Mouse (Mus musculus): ENCODE results near the gene Sema5a. TPM values are rescaled to one million over a fixed set of nuclear protein-coding genes. Genes with fewer than 3 reads are reported as not detected.

The Sema5a gene
- polyA plus RNA-seq, 1 experiment from 2014 or later, result 7.4 TPM

GRCm38 (mm10) chr15:32243824-32244223, 786 bp upstream of the Sema5a start:
- WGBS, result 35% methylated on average over 7 of the region's 7 CpGs
- no peaks in the 10 kb centered on the region for H3K27me3 ChIP-seq (ENCODE audit: control insufficient read depth, insufficient read depth, low read length)
- H3K9ac ChIP-seq (ENCODE audit: low read length), result peak overlapping the region; percentile 77
- H3K9me3 ChIP-seq (replicated peaks; ENCODE audit: control insufficient read depth, low read length), result no peaks in the 10 kb centered on the region
- no peak for ATAC-seq (replicated peaks; ENCODE audit: extremely low read depth, insufficient read depth, low FRiP score)
- H3K36me3 ChIP-seq (ENCODE audit: control insufficient read depth, insufficient read depth), result no peaks in the 10 kb centered on the region
- H3K4me2 ChIP-seq (ENCODE audit: low read depth, low read length), result peak overlapping the region; percentile 94
- H3K4me3 ChIP-seq (ENCODE audit: low read length), result peak overlapping the region; percentile 69
- peak overlapping the region; percentile 83 for H3K27ac ChIP-seq (ENCODE audit: low read length)
- H3K4me1 ChIP-seq (ENCODE audit: control insufficient read depth, insufficient read depth, low read length), result peaks cover 13% of the 10 kb centered on the region

- Histone ChIP-seq H3K4me3 (ENCODE audit: low read length) (peak overlapping the region; percentile 69), H3K4me1 (ENCODE audit: control insufficient read depth, insufficient read depth, low read length) (peaks cover 13% of the 10 kb centered on the region), H3K4me2 (ENCODE audit: low read depth, low read length) (peak overlapping the region; percentile 94), H3K9me3 (replicated peaks; ENCODE audit: control insufficient read depth, low read length) (no peaks in the 10 kb centered on the region), H3K27ac (ENCODE audit: low read length) (no peak overlapping the region), H3K36me3 (ENCODE audit: control insufficient read depth, insufficient read depth) (no peaks in the 10 kb centered on the region), H3K27me3 (ENCODE audit: control insufficient read depth, insufficient read depth, low read length) (no peaks in the 10 kb centered on the region), H3K9ac (ENCODE audit: low read length) (peak overlapping the region; percentile 65)
- under 1% methylated on average over 52 of the region's 52 CpGs for WGBS
- ATAC-seq (replicated peaks; ENCODE audit: extremely low read depth, insufficient read depth, low FRiP score), result peak; percentile 53
Observed at GRCm38 (mm10) chr15:32244956-32245836, 586 bp downstream of the Sema5a start.

GRCm38 (mm10) chr15:32245837-32246670, 1.4 kb downstream of the Sema5a start:
- WGBS, result under 1% methylated on average over 47 of the region's 47 CpGs
- peak; percentile 25; the same call in 1 of the 2 replicates for ATAC-seq (replicated peaks; ENCODE audit: extremely low read depth, insufficient read depth, low FRiP score)
- H3K9ac ChIP-seq (ENCODE audit: low read length), result peak overlapping the region; percentile 65
- no peaks in the 10 kb centered on the region for H3K27me3 ChIP-seq (ENCODE audit: control insufficient read depth, insufficient read depth, low read length)
- peak overlapping the region; percentile 69 for H3K4me3 ChIP-seq (ENCODE audit: low read length)
- H3K27ac ChIP-seq (ENCODE audit: low read length), result no peak overlapping the region
- H3K9me3 ChIP-seq (replicated peaks; ENCODE audit: control insufficient read depth, low read length), result no peaks in the 10 kb centered on the region
- H3K4me1 ChIP-seq (ENCODE audit: control insufficient read depth, insufficient read depth, low read length), result peaks cover 13% of the 10 kb centered on the region
- no peaks in the 10 kb centered on the region for H3K36me3 ChIP-seq (ENCODE audit: control insufficient read depth, insufficient read depth)
- H3K4me2 ChIP-seq (ENCODE audit: low read depth, low read length), result peak overlapping the region; percentile 94

- Histone ChIP-seq H3K4me3 (ENCODE audit: low read length) (peak overlapping the region; percentile 69; the same call in 1 of the 2 replicates), H3K9ac (ENCODE audit: low read length) (peak overlapping the region; percentile 27; the same call in 1 of the 2 replicates)
- WGBS, result 69% methylated on average over 5 of the region's 5 CpGs
Observed at GRCm38 (mm10) chr15:32247281-32247680, 2.7 kb downstream of the Sema5a start.

GRCm38 (mm10) chr15:32254806-32255205, 10.2 kb downstream of the Sema5a start:
- ATAC-seq (replicated peaks; ENCODE audit: extremely low read depth, insufficient read depth, low FRiP score), result no peak
- Histone ChIP-seq H3K27ac (ENCODE audit: low read length) (no peak overlapping the region), H3K4me3 (ENCODE audit: low read length) (no peak overlapping the region), H3K27me3 (ENCODE audit: control insufficient read depth, insufficient read depth, low read length) (no peaks in the 10 kb centered on the region), H3K9ac (ENCODE audit: low read length) (no peak overlapping the region), H3K4me2 (ENCODE audit: low read depth, low read length) (no peak overlapping the region), H3K9me3 (replicated peaks; ENCODE audit: control insufficient read depth, low read length) (peaks cover 6% of the 10 kb centered on the region), H3K36me3 (ENCODE audit: control insufficient read depth, insufficient read depth) (peaks cover 6% of the 10 kb centered on the region; the same call in 1 of the 2 replicates), H3K4me1 (ENCODE audit: control insufficient read depth, insufficient read depth, low read length) (peaks cover 16% of the 10 kb centered on the region)
- WGBS, result 72% methylated on average over 2 of the region's 2 CpGs

More at GRCm38 (mm10) chr15:32247281-32247680, 2.7 kb downstream of the Sema5a start:
- Histone ChIP-seq H3K27me3 (ENCODE audit: control insufficient read depth, insufficient read depth, low read length) (no peaks in the 10 kb centered on the region), H3K4me1 (ENCODE audit: control insufficient read depth, insufficient read depth, low read length) (peaks cover 13% of the 10 kb centered on the region), H3K27ac (ENCODE audit: low read length) (no peak overlapping the region), H3K4me2 (ENCODE audit: low read depth, low read length) (peak overlapping the region; percentile 94), H3K9me3 (replicated peaks; ENCODE audit: control insufficient read depth, low read length) (no peaks in the 10 kb centered on the region), H3K36me3 (ENCODE audit: control insufficient read depth, insufficient read depth) (no peaks in the 10 kb centered on the region)
- ATAC-seq (replicated peaks; ENCODE audit: extremely low read depth, insufficient read depth, low FRiP score), result no peak

GRCm38 (mm10) chr15:32257340-32257739, 12.7 kb downstream of the Sema5a start:
- Histone ChIP-seq H3K27me3 (ENCODE audit: control insufficient read depth, insufficient read depth, low read length) (no peaks in the 10 kb centered on the region), H3K27ac (ENCODE audit: low read length) (peak overlapping the region; percentile 79), H3K36me3 (ENCODE audit: control insufficient read depth, insufficient read depth) (peaks cover 6% of the 10 kb centered on the region; the same call in 1 of the 2 replicates), H3K4me1 (ENCODE audit: control insufficient read depth, insufficient read depth, low read length) (peaks cover 27% of the 10 kb centered on the region), H3K9me3 (replicated peaks; ENCODE audit: control insufficient read depth, low read length) (peaks cover 6% of the 10 kb centered on the region), H3K4me2 (ENCODE audit: low read depth, low read length) (peak overlapping the region; percentile 23), H3K9ac (ENCODE audit: low read length) (no peak overlapping the region), H3K4me3 (ENCODE audit: low read length) (no peak overlapping the region)
- WGBS, result 41% methylated on average over 8 of the region's 8 CpGs
- peak; percentile 64 for ATAC-seq (replicated peaks; ENCODE audit: extremely low read depth, insufficient read depth, low FRiP score)

- peak; percentile 82 for ATAC-seq (replicated peaks; ENCODE audit: extremely low read depth, insufficient read depth, low FRiP score)
- Histone ChIP-seq H3K36me3 (ENCODE audit: control insufficient read depth, insufficient read depth) (peaks cover 6% of the 10 kb centered on the region; the same call in 1 of the 2 replicates), H3K9me3 (replicated peaks; ENCODE audit: control insufficient read depth, low read length) (peaks cover 6% of the 10 kb centered on the region), H3K27ac (ENCODE audit: low read length) (peak overlapping the region; percentile 79), H3K4me3 (ENCODE audit: low read length) (0 out of 2 replicates have a peak overlapping the region, but pooled peaks have one; percentile 13), H3K4me1 (ENCODE audit: control insufficient read depth, insufficient read depth, low read length) (peaks cover 29% of the 10 kb centered on the region), H3K27me3 (ENCODE audit: control insufficient read depth, insufficient read depth, low read length) (no peaks in the 10 kb centered on the region), H3K9ac (ENCODE audit: low read length) (no peak overlapping the region), H3K4me2 (ENCODE audit: low read depth, low read length) (peak overlapping the region; percentile 23)
- 26% methylated on average over 7 of the region's 7 CpGs for WGBS
Observed at GRCm38 (mm10) chr15:32257886-32258319, 13.3 kb downstream of the Sema5a start.

- H3K4me2 ChIP-seq (ENCODE audit: low read depth, low read length), result no peak overlapping the region
- ATAC-seq (replicated peaks; ENCODE audit: extremely low read depth, insufficient read depth, low FRiP score), result no peak
- H3K4me3 ChIP-seq (ENCODE audit: low read length), result no peak overlapping the region
- no peaks in the 10 kb centered on the region for H3K36me3 ChIP-seq (ENCODE audit: control insufficient read depth, insufficient read depth)
- H3K27me3 ChIP-seq (ENCODE audit: control insufficient read depth, insufficient read depth, low read length), result no peaks in the 10 kb centered on the region
- no peak overlapping the region for H3K9ac ChIP-seq (ENCODE audit: low read length)
- 84% methylated on average over 5 of the region's 5 CpGs for WGBS
- peaks cover 40% of the 10 kb centered on the region for H3K4me1 ChIP-seq (ENCODE audit: control insufficient read depth, insufficient read depth, low read length)
- H3K27ac ChIP-seq (ENCODE audit: low read length), result no peak overlapping the region
- H3K9me3 ChIP-seq (replicated peaks; ENCODE audit: control insufficient read depth, low read length), result no peaks in the 10 kb centered on the region
Observed at GRCm38 (mm10) chr15:32259362-32260096, 14.9 kb downstream of the Sema5a start.

All from heart, embryonic 16.5 days (tissue).